Mouse (Mus musculus) lung, postnatal 0 days (tissue): ENCODE measurements around the gene Susd6. TPM values are rescaled to one million over a fixed set of nuclear protein-coding genes. Genes with fewer than 3 reads are reported as not detected.

Experiments used
- ATAC-seq: fragments of 200-750 bp; cut with Nextera tagmentation; 2 replicates; pipeline ENCODE4 v1.8.0; 2017; ENCODE audit warnings: moderate library complexity
- DNase-seq: peaks from one replicate; pipeline ENCODE4 v3.0.0-alpha.2; 2016; ENCODE audit warnings: low spot score
- H3K27ac ChIP-seq: fragments of 300-500 bp; sonication (generic); 2 replicates; pipeline ENCODE4 v1.5.1; 2014; ENCODE audit warnings: antibody characterized with exemption, mild to moderate bottlenecking, low read length, mixed read lengths
- H3K27me3 ChIP-seq: fragments of 300-500 bp; sonication (generic); replicated peaks from 2 replicates; pipeline ENCODE4 v1.6.1; 2014; ENCODE audit warnings: low read length, mixed read lengths; ENCODE audit not compliant: insufficient read depth
- H3K36me3 ChIP-seq: fragments of 300-500 bp; sonication (generic); 2 replicates; pipeline ENCODE4 v1.6.1; 2014; ENCODE audit warnings: low read length, mixed read lengths; ENCODE audit not compliant: insufficient read depth
- H3K4me1 ChIP-seq: fragments of 300-500 bp; sonication (generic); 2 replicates; pipeline ENCODE4 v1.6.1; 2014; ENCODE audit warnings: antibody characterized with exemption, low read depth, low read length, mixed read lengths; ENCODE audit not compliant: insufficient read depth
- H3K4me2 ChIP-seq: fragments of 300-500 bp; sonication (generic); replicated peaks from 2 replicates; pipeline ENCODE4 v1.6.1; 2014; ENCODE audit warnings: low read depth, mild to moderate bottlenecking, low read length, moderate library complexity, mixed read lengths
- H3K4me3 ChIP-seq: fragments of 300-500 bp; sonication (generic); 2 replicates; pipeline ENCODE4 v1.5.1; 2014; ENCODE audit warnings: low read depth, low read length
- H3K9ac ChIP-seq: fragments of 300-500 bp; sonication (generic); replicated peaks from 2 replicates; pipeline ENCODE4 v1.6.1; 2014; ENCODE audit warnings: low read depth, mild to moderate bottlenecking
- H3K9me3 ChIP-seq: fragments of 300-500 bp; sonication (generic); 2 replicates; pipeline ENCODE4 v1.6.1; 2016; ENCODE audit warnings: low read length, mixed read lengths
- CTCF ChIP-seq: IDR thresholded peaks from 2 replicates; pipeline ENCODE4 v1.5.1; 2016; ENCODE audit warnings: antibody characterized with exemption, mild to moderate bottlenecking
- EP300 ChIP-seq: IDR thresholded peaks from 2 replicates; pipeline ENCODE4 v1.6.1; 2016; ENCODE audit warnings: antibody characterized with exemption, mild to moderate bottlenecking, control low read depth
- WGBS: fragments of 180-500 bp; shearing (Covaris S2); extraction: QIAGEN DNeasy Blood & Tissue Kit; methylation state at CpG from one replicate; pipeline ENCODE4 v1.1.7; 2014; 5-methylcytosine and 5-hydroxymethylcytosine counted together
- polyA plus RNA-seq: library from polyadenylated mRNA; unstranded; fragments of >200 nt; fragmentation: Nextera tagmentation; extraction: Ambion mirVana; gene quantifications from 2 replicates; pipeline ENCODE4 v1.2.1, GENCODE M21; 2015

Gene Susd6
- polyA plus RNA-seq, 1 experiment from 2014 or later: 26.5 TPM

DNA sequence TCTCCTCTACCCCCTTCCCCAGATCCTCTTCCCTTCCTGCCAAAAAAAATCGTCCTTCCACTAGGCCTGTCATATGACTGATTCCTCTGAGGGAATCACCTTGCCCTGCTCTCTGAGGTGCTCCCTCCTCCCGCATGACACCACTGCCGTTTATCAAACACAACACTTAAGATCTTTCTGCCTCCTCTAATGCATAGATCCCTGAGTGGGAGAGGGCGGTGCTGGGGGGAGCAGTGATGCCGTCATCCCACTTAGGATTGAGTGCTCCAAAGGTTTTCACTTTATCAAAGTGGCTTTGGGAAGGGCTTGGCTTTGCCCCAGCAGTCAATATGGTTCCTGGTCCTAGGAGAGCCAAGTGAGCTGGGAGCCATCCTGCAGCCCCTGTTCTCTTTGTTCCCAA is 93.6 kb downstream of the Susd6 start:
- ATAC-seq: no peak
- Histone ChIP-seq H3K9me3 (no peaks in the 10 kb centered on the region), H3K4me3 (no peak overlapping the region), H3K36me3 (peaks cover under 1% of the 10 kb centered on the region; the same call in 1 of the 2 replicates), H3K27ac (no peak overlapping the region), H3K4me1 (no peaks in the 10 kb centered on the region), H3K9ac (no peak overlapping the region), H3K27me3 (no peaks in the 10 kb centered on the region), H3K4me2 (no peak overlapping the region)
- no peak for DNase-seq
- 37% methylated on average over 5 of the region's 5 CpGs for WGBS
- TF ChIP-seq EP300 (no peak), CTCF (no peak)

DNA sequence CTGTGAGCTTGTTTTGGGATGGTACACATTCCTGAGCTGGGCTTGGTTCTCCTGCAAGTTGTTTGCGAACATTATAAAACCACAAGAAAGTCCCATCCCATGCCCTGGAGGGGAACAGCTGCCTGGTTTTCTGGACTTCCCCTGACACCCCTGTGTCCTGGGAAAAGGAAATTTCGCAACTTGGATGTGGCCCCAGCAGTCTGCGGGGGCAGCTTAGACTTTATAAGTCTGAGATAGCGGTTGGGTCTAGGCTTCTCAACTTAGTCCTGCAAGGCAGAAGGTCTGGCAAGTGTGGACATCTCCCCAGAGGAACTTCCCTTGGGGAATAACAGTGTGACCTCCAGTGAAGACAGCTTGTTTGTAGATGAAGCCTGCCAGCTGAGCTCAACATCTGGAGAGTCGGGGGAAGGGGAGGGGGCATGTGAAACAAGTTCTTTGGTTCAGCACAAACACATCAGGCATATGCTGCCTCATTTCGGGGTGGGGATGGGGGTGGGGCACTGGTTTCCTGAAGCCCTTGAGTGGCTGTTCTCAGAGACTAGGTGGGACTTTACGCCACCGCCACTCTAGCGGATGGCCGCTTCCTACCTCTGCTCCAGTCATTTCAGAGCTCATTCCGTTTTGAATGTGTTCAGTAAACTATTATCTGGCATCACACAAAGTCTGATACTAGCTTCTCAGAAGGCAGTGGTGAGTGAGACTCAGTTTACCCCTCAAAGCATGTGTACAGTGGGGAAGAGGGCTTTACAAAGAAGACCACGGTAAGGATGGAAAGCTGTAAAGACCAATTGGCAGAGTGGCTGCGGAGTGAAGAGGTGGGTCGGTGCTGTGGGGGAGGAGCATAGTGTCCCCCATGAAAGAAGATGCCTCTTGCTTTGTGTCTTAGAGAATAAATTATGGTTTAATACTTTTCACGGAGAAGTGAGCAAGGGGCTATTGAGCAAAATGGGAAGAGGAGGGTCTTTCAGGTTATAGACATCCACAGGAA is 95.3 kb downstream of the Susd6 start:
- Histone ChIP-seq H3K36me3 (no peaks in the 10 kb centered on the region), H3K4me1 (no peaks in the 10 kb centered on the region), H3K4me2 (peak overlapping the region; percentile 25), H3K4me3 (no peak overlapping the region), H3K27me3 (no peaks in the 10 kb centered on the region), H3K9ac (no peak overlapping the region), H3K9me3 (no peaks in the 10 kb centered on the region), H3K27ac (peak overlapping the region; percentile 28)
- TF ChIP-seq CTCF (no peak), EP300 (peak; percentile 67)
- ATAC-seq (peak; percentile 88), DNase-seq (peak; percentile 82)
- 14% methylated on average over 15 of the region's 15 CpGs for WGBS

DNA sequence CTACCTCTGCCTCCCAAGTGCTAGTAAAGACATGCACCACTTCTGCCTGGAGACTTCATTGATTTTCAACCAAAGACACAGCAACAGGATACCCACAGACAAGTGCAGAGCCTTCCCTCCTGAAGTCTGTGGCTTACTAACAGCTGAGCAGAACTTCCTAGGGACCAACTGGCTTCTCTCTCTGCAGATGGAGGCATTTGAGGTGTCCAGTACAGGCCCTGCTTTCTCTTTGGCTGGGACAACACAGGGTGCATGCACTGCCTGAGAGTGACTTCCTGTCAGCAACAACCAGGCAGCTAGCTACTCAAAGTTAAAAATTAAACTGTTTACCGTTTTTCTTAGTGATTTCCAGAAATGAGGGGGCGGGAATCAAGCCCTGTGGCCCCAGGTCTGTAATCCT is 96.7 kb downstream of the Susd6 start:
- no peak overlapping the region for H3K27ac ChIP-seq
- TF ChIP-seq CTCF (no peak), EP300 (no peak)
- no peak for DNase-seq
- no peak overlapping the region for H3K9ac ChIP-seq
- no peak overlapping the region for H3K4me3 ChIP-seq
- no peaks in the 10 kb centered on the region for H3K9me3 ChIP-seq
- no peaks in the 10 kb centered on the region for H3K4me1 ChIP-seq
- no peak overlapping the region for H3K4me2 ChIP-seq
- no peak for ATAC-seq
- WGBS: 52% methylated on average over 2 of the region's 2 CpGs
- H3K27me3 ChIP-seq: no peaks in the 10 kb centered on the region
- no peaks in the 10 kb centered on the region for H3K36me3 ChIP-seq

DNA sequence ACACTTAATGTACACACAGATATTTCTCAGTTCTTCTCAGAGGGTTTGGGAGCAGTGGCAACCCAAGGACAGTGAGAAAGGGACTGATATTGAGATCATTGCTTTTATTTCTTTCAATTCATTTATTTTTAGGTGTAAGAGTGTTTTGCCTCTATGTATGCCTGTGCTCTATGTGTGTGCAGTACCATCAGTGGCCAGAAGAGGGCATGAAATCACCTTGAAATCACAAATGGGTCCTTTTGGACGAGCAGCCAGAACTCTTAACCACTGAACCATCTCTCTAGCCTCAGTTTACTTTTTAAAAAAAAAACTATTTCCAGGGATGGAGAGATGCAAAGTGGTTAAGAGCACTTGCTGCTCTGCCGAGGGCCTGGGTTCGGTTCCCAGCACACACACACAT is 99.0 kb downstream of the Susd6 start:
- H3K9me3 ChIP-seq: no peaks in the 10 kb centered on the region
- H3K36me3 ChIP-seq: no peaks in the 10 kb centered on the region
- no peak overlapping the region for H3K4me2 ChIP-seq
- H3K4me1 ChIP-seq: no peaks in the 10 kb centered on the region
- WGBS: 98% methylated on average over 3 of the region's 3 CpGs
- H3K27ac ChIP-seq: no peak overlapping the region
- no peak overlapping the region for H3K4me3 ChIP-seq
- H3K27me3 ChIP-seq: no peaks in the 10 kb centered on the region
- no peak overlapping the region for H3K9ac ChIP-seq
- TF ChIP-seq EP300 (no peak), CTCF (peak; percentile 57)
- ATAC-seq: no peak
- no peak for DNase-seq

DNA sequence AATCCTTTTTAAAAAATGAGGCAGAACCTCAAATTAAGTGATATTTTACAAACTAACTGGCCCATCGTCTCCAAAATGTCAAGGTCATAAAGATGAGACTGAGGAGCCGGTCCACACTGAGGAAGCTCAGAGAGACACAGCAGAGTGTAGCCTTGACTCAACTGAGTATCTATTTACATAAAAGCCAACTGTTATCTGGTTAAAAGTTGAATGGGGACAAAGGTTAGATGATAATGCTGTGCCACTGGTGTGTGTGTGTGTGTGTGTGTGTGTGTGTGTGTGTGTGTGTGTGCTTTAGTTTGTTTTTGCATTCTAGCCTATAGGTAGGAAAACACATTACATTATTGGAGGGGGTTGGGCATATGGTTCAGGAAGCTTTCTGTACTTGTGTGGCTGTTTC is 100.8 kb downstream of the Susd6 start:
- H3K4me2 ChIP-seq: no peak overlapping the region
- H3K27me3 ChIP-seq: no peaks in the 10 kb centered on the region
- DNase-seq: no peak
- H3K9ac ChIP-seq: no peak overlapping the region
- TF ChIP-seq EP300 (no peak), CTCF (no peak)
- H3K27ac ChIP-seq: no peak overlapping the region
- H3K9me3 ChIP-seq: no peaks in the 10 kb centered on the region
- no peak for ATAC-seq
- 74% methylated on average over 2 of the region's 2 CpGs for WGBS
- H3K36me3 ChIP-seq: no peaks in the 10 kb centered on the region
- H3K4me3 ChIP-seq: no peak overlapping the region
- H3K4me1 ChIP-seq: no peaks in the 10 kb centered on the region

DNA sequence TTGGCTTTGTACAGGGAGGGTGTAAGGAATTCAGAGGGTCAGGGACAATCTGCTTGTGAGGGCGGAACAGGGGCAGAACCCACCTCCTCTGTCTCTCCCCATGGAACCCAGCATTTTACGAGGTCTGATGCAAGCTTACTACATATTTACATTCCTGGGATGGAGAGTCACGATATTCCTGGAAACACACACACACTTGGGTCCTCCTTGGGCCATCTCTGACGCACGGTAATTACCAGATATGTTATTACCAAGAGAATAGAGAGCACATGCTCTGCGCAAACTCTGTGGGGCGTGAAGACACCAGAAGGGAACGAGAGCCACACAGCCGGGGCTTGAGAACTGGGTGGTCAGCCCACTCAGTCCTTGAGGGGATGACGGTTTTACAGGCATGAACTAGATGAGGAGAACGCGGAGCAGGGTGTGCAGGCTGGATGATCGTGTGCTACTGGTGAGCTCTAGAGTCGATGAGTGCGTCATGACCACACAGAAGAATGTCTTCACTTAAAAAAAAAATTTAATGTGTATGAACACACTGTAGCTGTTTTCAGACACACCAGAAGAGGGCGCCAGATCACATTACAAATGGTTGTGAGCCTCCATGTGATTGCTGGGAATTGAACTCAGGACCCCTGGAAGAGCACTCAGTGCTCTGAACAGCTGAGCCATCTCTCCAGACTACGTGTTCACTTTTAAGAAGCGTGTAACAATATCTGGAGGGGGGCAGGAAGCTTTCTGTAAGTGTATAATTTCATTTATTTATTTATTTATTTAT is 103.6 kb downstream of the Susd6 start:
- 85% methylated on average over 18 of the region's 18 CpGs for WGBS
- Histone ChIP-seq H3K9me3 (no peaks in the 10 kb centered on the region), H3K9ac (no peak overlapping the region), H3K36me3 (no peaks in the 10 kb centered on the region), H3K27ac (no peak overlapping the region), H3K4me3 (no peak overlapping the region), H3K4me1 (no peaks in the 10 kb centered on the region), H3K27me3 (no peaks in the 10 kb centered on the region), H3K4me2 (no peak overlapping the region)
- peak; percentile 46 for ATAC-seq
- DNase-seq: peak; percentile 62
- peak; percentile 74 for TF ChIP-seq EP300
- TF ChIP-seq CTCF: peak; percentile 46
